Mouse (Mus musculus): ENCODE results near the gene Hist1h3f. TPM values are rescaled to one million over a fixed set of nuclear protein-coding genes. Genes with fewer than 3 reads are reported as not detected.
"Not testable (repeated sequence)": the region's sequence is repeated elsewhere in the genome, so short reads cannot be mapped to it uniquely, and the experiment has no call there.

The Hist1h3f gene
- polyA plus RNA-seq, 1 experiment from 2014 or later = 1.4 TPM

- Histone ChIP-seq H3K4me3 (replicated peaks) (peak overlapping the region; percentile 61), H3K4me1 (replicated peaks) (peaks cover 49% of the 10 kb centered on the region), H3K27me3 (no peaks in the 10 kb centered on the region), H3K9ac (peak overlapping the region; percentile 72), H3K4me2 (peak overlapping the region; percentile 71), H3K27ac (replicated peaks) (peak overlapping the region; percentile 97), H3K9me3 (replicated peaks) (no peaks in the 10 kb centered on the region), H3K36me3 (replicated peaks) (no peaks in the 10 kb centered on the region)
- 12% methylated on average over 9 of the region's 9 CpGs for WGBS (ENCODE audit: insufficient replicate concordance)
- ATAC-seq (ENCODE audit: insufficient read depth) = no peak
These were observed 10.5 kb downstream of the Hist1h3f start for GRCm38 (mm10) chr13:23554393-23554792.

GRCm38 (mm10) chr13:23554925-23555838 is 11.3 kb downstream of the Hist1h3f start:
- WGBS (ENCODE audit: insufficient replicate concordance) = under 1% methylated on average over 54 of the region's 54 CpGs
- H3K4me2 ChIP-seq = peak overlapping the region; percentile 71

GRCm38 (mm10) chr13:23555839-23556416 is 12.1 kb downstream of the Hist1h3f start:
- Histone ChIP-seq H3K9ac (peak overlapping the region; percentile 72), H3K36me3 (replicated peaks) (no peaks in the 10 kb centered on the region), H3K9me3 (replicated peaks) (no peaks in the 10 kb centered on the region), H3K27ac (replicated peaks) (peak overlapping the region; percentile 97), H3K27me3 (no peaks in the 10 kb centered on the region), H3K4me1 (replicated peaks) (peaks cover 46% of the 10 kb centered on the region), H3K4me3 (replicated peaks) (peak overlapping the region; percentile 61), H3K4me2 (peak overlapping the region; percentile 71)
- under 1% methylated on average over 18 of the region's 18 CpGs for WGBS (ENCODE audit: insufficient replicate concordance)
- ATAC-seq (ENCODE audit: insufficient read depth) = peak; percentile 41

More at GRCm38 (mm10) chr13:23554925-23555838, 11.3 kb downstream of the Hist1h3f start:
- Histone ChIP-seq H3K4me1 (replicated peaks) (peaks cover 44% of the 10 kb centered on the region), H3K27ac (replicated peaks) (peak overlapping the region; percentile 97), H3K36me3 (replicated peaks) (no peaks in the 10 kb centered on the region), H3K9me3 (replicated peaks) (no peaks in the 10 kb centered on the region), H3K9ac (peak overlapping the region; percentile 72), H3K27me3 (no peaks in the 10 kb centered on the region), H3K4me3 (replicated peaks) (peak overlapping the region; percentile 61)
- peak; percentile 72 for ATAC-seq (ENCODE audit: insufficient read depth)

- H3K4me3 ChIP-seq (replicated peaks) = peak overlapping the region; percentile 61
- no peaks in the 10 kb centered on the region for H3K36me3 ChIP-seq (replicated peaks)
- peak overlapping the region; percentile 97 for H3K27ac ChIP-seq (replicated peaks)
- ATAC-seq (ENCODE audit: insufficient read depth) = no peak
- H3K9me3 ChIP-seq (replicated peaks) = no peaks in the 10 kb centered on the region
- peak overlapping the region; percentile 71 for H3K4me2 ChIP-seq
- H3K27me3 ChIP-seq = no peaks in the 10 kb centered on the region
- H3K4me1 ChIP-seq (replicated peaks) = peaks cover 41% of the 10 kb centered on the region
- WGBS (ENCODE audit: insufficient replicate concordance) = 57% methylated on average over 3 of the region's 3 CpGs
- H3K9ac ChIP-seq = peak overlapping the region; percentile 53; the same call in 1 of the 2 replicates
These were observed 13.1 kb downstream of the Hist1h3f start for GRCm38 (mm10) chr13:23556906-23557305.

- peak overlapping the region; percentile 61 for H3K4me2 ChIP-seq
- 23% methylated on average over 2 of the region's 2 CpGs for WGBS (ENCODE audit: insufficient replicate concordance)
- H3K4me3 ChIP-seq (replicated peaks) = peak overlapping the region; percentile 43
- peak overlapping the region; percentile 80 for H3K27ac ChIP-seq (replicated peaks)
- H3K9ac ChIP-seq = peak overlapping the region; percentile 56
- H3K27me3 ChIP-seq; H3K36me3 ChIP-seq (replicated peaks); H3K9me3 ChIP-seq (replicated peaks); ATAC-seq (ENCODE audit: insufficient read depth): not testable (repeated sequence)
- H3K4me1 ChIP-seq (replicated peaks) = peaks cover 45% of the 10 kb centered on the region
These were observed 16.8 kb downstream of the Hist1h3f start for GRCm38 (mm10) chr13:23560699-23561098.

- not testable (repeated sequence) for H3K27me3 ChIP-seq; H3K36me3 ChIP-seq (replicated peaks); ATAC-seq (ENCODE audit: insufficient read depth); H3K9me3 ChIP-seq (replicated peaks)
- H3K4me1 ChIP-seq (replicated peaks) = peaks cover 44% of the 10 kb centered on the region
- H3K27ac ChIP-seq (replicated peaks) = peak overlapping the region; percentile 98
- H3K4me2 ChIP-seq = peak overlapping the region; percentile 82
- 0% methylated on average over 2 of the region's 5 CpGs for WGBS (ENCODE audit: insufficient replicate concordance)
- H3K9ac ChIP-seq = peak overlapping the region; percentile 58; the same call in 1 of the 2 replicates
- peak overlapping the region; percentile 54 for H3K4me3 ChIP-seq (replicated peaks)
These were observed 17.7 kb downstream of the Hist1h3f start for GRCm38 (mm10) chr13:23561531-23561882.

GRCm38 (mm10) chr13:23561883-23562659 is 18.2 kb downstream of the Hist1h3f start, which contains the start of gene Hist1h3e:
Gene Hist1h3e, minus strand, starts transcription at chr13:23562369.
- peak within 1 kb of the TSS; percentile 61 for H3K9ac ChIP-seq
- H3K27me3 ChIP-seq; H3K9me3 ChIP-seq (replicated peaks); H3K36me3 ChIP-seq (replicated peaks): not testable (repeated sequence)
- H3K27ac ChIP-seq (replicated peaks) = peak within 1 kb of the TSS; percentile 98
- H3K4me2 ChIP-seq = peak within 1 kb of the TSS; percentile 82
- peak; percentile 93 for ATAC-seq (ENCODE audit: insufficient read depth)
- H3K4me3 ChIP-seq (replicated peaks) = peak within 1 kb of the TSS; percentile 54
- H3K4me1 ChIP-seq (replicated peaks) = peaks cover 40% of the 10 kb centered on the region
- under 1% methylated on average over 52 of the region's 67 CpGs for WGBS (ENCODE audit: insufficient replicate concordance)

- H3K4me2 ChIP-seq = peak overlapping the region; percentile 82
- no peak; the same call in 1 of the 2 replicates for ATAC-seq (ENCODE audit: insufficient read depth)
- no peaks in the 10 kb centered on the region for H3K36me3 ChIP-seq (replicated peaks)
- H3K9ac ChIP-seq = peak overlapping the region; percentile 61
- H3K4me3 ChIP-seq (replicated peaks) = peak overlapping the region; percentile 54
- peak overlapping the region; percentile 98 for H3K27ac ChIP-seq (replicated peaks)
- H3K27me3 ChIP-seq = no peaks in the 10 kb centered on the region
- H3K4me1 ChIP-seq (replicated peaks) = peaks cover 43% of the 10 kb centered on the region
- WGBS (ENCODE audit: insufficient replicate concordance) = 1% methylated on average over 18 of the region's 18 CpGs
- no peaks in the 10 kb centered on the region for H3K9me3 ChIP-seq (replicated peaks)
These were observed 19.0 kb downstream of the Hist1h3f start for GRCm38 (mm10) chr13:23562699-23563462.

GRCm38 (mm10) chr13:23564482-23564881 is 20.6 kb downstream of the Hist1h3f start:
- Histone ChIP-seq H3K36me3 (replicated peaks) (no peaks in the 10 kb centered on the region), H3K4me3 (replicated peaks) (no peak overlapping the region), H3K4me1 (replicated peaks) (peaks cover 44% of the 10 kb centered on the region), H3K9me3 (replicated peaks) (no peaks in the 10 kb centered on the region), H3K4me2 (no peak overlapping the region), H3K27me3 (no peaks in the 10 kb centered on the region), H3K9ac (no peak overlapping the region), H3K27ac (replicated peaks) (peak overlapping the region; percentile 98)
- 90% methylated on average over 2 of the region's 2 CpGs for WGBS (ENCODE audit: insufficient replicate concordance)
- no peak for ATAC-seq (ENCODE audit: insufficient read depth)

- ATAC-seq (ENCODE audit: insufficient read depth); H3K9me3 ChIP-seq (replicated peaks); H3K36me3 ChIP-seq (replicated peaks); H3K27me3 ChIP-seq: not testable (repeated sequence)
- WGBS (ENCODE audit: insufficient replicate concordance) = under 1% methylated on average over 28 of the region's 41 CpGs
- Histone ChIP-seq H3K27ac (replicated peaks) (peak overlapping the region; percentile 98), H3K4me3 (replicated peaks) (peak overlapping the region; percentile 49), H3K4me2 (peak overlapping the region; percentile 81), H3K4me1 (replicated peaks) (peaks cover 25% of the 10 kb centered on the region), H3K9ac (peak overlapping the region; percentile 66)
These were observed 26.6 kb downstream of the Hist1h3f start for GRCm38 (mm10) chr13:23570261-23571021.

Data from liver, embryonic 15.5 days (tissue).